Mouse (Mus musculus): ENCODE measurements at regions not wholly inside any gene's neighbourhood (a gene's known extent, or its start where the extent isn't known, plus 50 kb on each side); places are given as distances from the start of the nearest gene placed in this dataset.
A peak's percentile ranks its signal among the peaks of the same experiment; 100 is the strongest.

DNA sequence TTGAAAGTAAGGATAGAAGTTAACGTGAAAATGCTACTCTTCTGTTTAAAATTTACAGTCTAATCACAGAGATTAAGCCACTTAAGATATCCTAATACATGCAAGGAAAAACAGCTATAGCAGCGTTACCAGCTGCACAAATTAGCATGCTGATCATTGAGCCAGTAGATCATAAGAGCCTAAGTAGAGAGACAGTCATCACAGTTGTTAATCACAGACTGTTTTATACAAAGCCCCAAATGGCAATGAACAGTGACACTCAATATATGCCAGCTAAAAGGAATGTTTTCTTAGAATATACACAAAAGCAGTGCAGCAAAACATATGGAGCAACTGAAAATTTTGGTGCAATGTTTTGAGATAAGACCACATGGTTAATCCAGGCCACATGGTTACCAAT, 64.7 kb upstream of the Ppp1r3a start:
- no peak for DNase-seq

GRCm38 (mm10) chr6:14824777-14825176, 69.7 kb upstream of the Ppp1r3a start:
- no peak for DNase-seq

DNA sequence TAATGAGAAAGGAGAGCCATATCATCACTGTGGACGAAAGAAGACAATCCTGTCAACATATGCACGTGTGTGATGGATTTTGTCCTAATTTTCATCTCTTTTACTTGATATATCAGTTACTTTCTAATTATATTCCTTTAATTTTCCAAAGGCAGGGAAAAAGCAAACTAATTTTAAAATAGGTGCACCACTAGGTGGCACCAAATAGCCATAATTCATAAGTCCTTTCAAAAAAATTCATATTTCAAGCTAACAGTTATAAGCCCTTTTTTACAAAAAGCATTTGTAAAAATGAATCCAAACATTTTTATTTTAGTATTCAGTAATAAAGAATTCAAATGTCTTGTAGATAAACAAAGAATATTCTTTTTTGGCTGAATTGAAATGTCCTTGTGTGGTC, 62.2 kb upstream of the Foxp2 start:
- DNase-seq, result peak; percentile 29 to 59
